Mouse (Mus musculus) CD4-positive helper T cell, adult 2 months (primary cell): ENCODE results near the gene Parl.

Experiments used
- DNase-seq: peaks from one replicate; pipeline ENCODE4 v3.0.0-alpha.2; 2012; ENCODE audit warnings: low read depth, missing footprints, low spot score

The Parl gene

GRCm38 (mm10) chr16:20301770-20302649 lies at the start of gene Parl:
Gene Parl (minus strand): TSS chr16:20302387.
- DNase-seq: peak; percentile 92

- no peak for DNase-seq
Observed at GRCm38 (mm10) chr16:20345464-20345863, 43.3 kb upstream of the Parl start.

GRCm38 (mm10) chr16:20338616-20339015 lies 36.4 kb upstream of the Parl start:
- DNase-seq: no peak

- no peak for DNase-seq
Observed at GRCm38 (mm10) chr16:20334918-20335317, 32.7 kb upstream of the Parl start.

GRCm38 (mm10) chr16:20328306-20328705 lies 26.1 kb upstream of the Parl start:
- DNase-seq: no peak

GRCm38 (mm10) chr16:20325286-20325685 lies 23.1 kb upstream of the Parl start, which contains the start of gene Cyp2ab1:
Gene Cyp2ab1 (minus strand): TSS chr16:20325404.
- DNase-seq: no peak

GRCm38 (mm10) chr16:20323907-20324306 lies 21.7 kb upstream of the Parl start:
- DNase-seq: no peak

- no peak for DNase-seq
Observed at GRCm38 (mm10) chr16:20322274-20322673, 20.1 kb upstream of the Parl start.

- DNase-seq: no peak
Observed at GRCm38 (mm10) chr16:20316770-20317169, 14.6 kb upstream of the Parl start.

GRCm38 (mm10) chr16:20315266-20315665 lies 13.1 kb upstream of the Parl start:
- no peak for DNase-seq

- DNase-seq: no peak
Observed at GRCm38 (mm10) chr16:20312272-20312671, 10.1 kb upstream of the Parl start.

GRCm38 (mm10) chr16:20300076-20300475 lies 2.1 kb downstream of the Parl start:
- DNase-seq: no peak

GRCm38 (mm10) chr16:20280238-20280637 lies 21.9 kb downstream of the Parl start:
- no peak for DNase-seq

GRCm38 (mm10) chr16:20279395-20279794 lies 22.8 kb downstream of the Parl start:
- DNase-seq: no peak

GRCm38 (mm10) chr16:20272994-20273393 lies 29.2 kb downstream of the Parl start:
- DNase-seq: no peak

- DNase-seq: no peak
Observed at GRCm38 (mm10) chr16:20271339-20271738, 30.8 kb downstream of the Parl start.

GRCm38 (mm10) chr16:20265089-20265488 lies 37.1 kb downstream of the Parl start:
- DNase-seq: no peak

GRCm38 (mm10) chr16:20257926-20258325 lies 44.3 kb downstream of the Parl start:
- DNase-seq: no peak

- no peak for DNase-seq
Observed at GRCm38 (mm10) chr16:20248442-20249174, 53.6 kb downstream of the Parl start.

- DNase-seq: no peak
Observed at GRCm38 (mm10) chr16:20247103-20247502, 55.1 kb downstream of the Parl start.

- peak; percentile 13 for DNase-seq
Observed at GRCm38 (mm10) chr16:20240468-20241414, 61.4 kb downstream of the Parl start, which contains the start of gene Map6d1. Gene Map6d1 (minus strand): TSS chr16:20241358.
